22 mouse cellular contexts compared by ENCODE assay signal in the genomic region with DNA sequence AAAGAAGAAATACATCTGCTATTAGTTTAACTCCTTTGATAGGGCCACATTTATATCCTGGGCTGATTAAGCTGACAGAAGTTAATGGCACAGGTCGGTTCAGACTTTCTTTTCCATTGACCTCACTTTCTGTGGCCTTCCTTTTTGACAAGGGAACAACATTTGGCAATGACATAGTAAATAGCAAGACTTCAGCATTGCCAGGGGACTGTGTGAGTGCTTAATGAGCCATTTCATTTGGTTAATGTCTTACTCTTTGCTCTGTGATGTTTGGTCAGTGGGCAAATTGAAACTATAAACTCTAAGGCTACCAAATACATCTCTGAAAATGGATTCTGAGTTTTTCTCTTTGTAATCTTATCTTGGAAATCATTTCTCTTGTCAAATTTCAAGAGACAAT.
"Had no signal": no experiment of that assay in that cellular context is flagged by ENCODE, and none has a peak within 500 bp of the region (broad histone marks: within the 10 kb centered on the region; RNA-seq: fewer than 3 reads in every experiment).

No protein-coding gene starts in this region.

- DNase-seq: layer of hippocampus, postnatal 36 days; left cerebral cortex, postnatal 4 days; liver, postnatal 0 days; lung, embryonic 14.5 days; retina, postnatal 1 day; right cerebral cortex, postnatal 4 days; thymus, postnatal 25 days had no signal

- H3K27me3 ChIP-seq: limb, embryonic 12.5 days; limb, embryonic 15.5 days; midbrain, embryonic 12.5 days; midbrain, embryonic 15.5 days; neural tube, embryonic 12.5 days; stomach, embryonic 15.5 days had no signal

- H3K36me3 ChIP-seq: limb, embryonic 12.5 days; limb, embryonic 15.5 days; midbrain, embryonic 12.5 days; midbrain, embryonic 15.5 days; neural tube, embryonic 12.5 days; stomach, embryonic 15.5 days had no signal

- H3K4me2 ChIP-seq: hindbrain, embryonic 14.5 days; limb, embryonic 12.5 days; limb, embryonic 15.5 days; liver, embryonic 11.5 days; lung, embryonic 14.5 days; midbrain, embryonic 12.5 days; midbrain, embryonic 15.5 days; neural tube, embryonic 12.5 days; stomach, embryonic 15.5 days had no signal

- ATAC-seq: hindbrain, postnatal 0 days; inflammation-experienced regulatory T-cells, adult 6 months; intestine, embryonic 16.5 days; liver, postnatal 0 days; lung, postnatal 0 days; midbrain, embryonic 15.5 days had no signal

- H3K9me3 ChIP-seq: limb, embryonic 12.5 days; limb, embryonic 15.5 days; midbrain, embryonic 12.5 days; midbrain, embryonic 15.5 days; neural tube, embryonic 12.5 days; stomach, embryonic 15.5 days had no signal

- H3K9ac ChIP-seq: hindbrain, embryonic 14.5 days; limb, embryonic 12.5 days; limb, embryonic 15.5 days; liver, embryonic 14.5 days; liver, postnatal 0 days; lung, embryonic 14.5 days; midbrain, embryonic 12.5 days; midbrain, embryonic 15.5 days; neural tube, embryonic 12.5 days; stomach, embryonic 15.5 days had no signal

- H3K4me3 ChIP-seq: left cerebral cortex, adult 2 months; limb, embryonic 12.5 days; limb, embryonic 15.5 days; midbrain, embryonic 12.5 days; midbrain, embryonic 15.5 days; neural tube, embryonic 12.5 days; stomach, embryonic 15.5 days had no signal

- H3K27ac ChIP-seq: hindbrain, embryonic 14.5 days; hindbrain, postnatal 0 days; left cerebral cortex, adult 2 months; limb, embryonic 12.5 days; limb, embryonic 15.5 days; liver, embryonic 14.5 days; macrophage; midbrain, embryonic 12.5 days; midbrain, embryonic 15.5 days; neural tube, embryonic 12.5 days; stomach, embryonic 15.5 days had no signal

- H3K4me1 ChIP-seq: limb, embryonic 12.5 days; limb, embryonic 15.5 days; midbrain, embryonic 12.5 days; midbrain, embryonic 15.5 days; neural tube, embryonic 12.5 days; stomach, embryonic 15.5 days had no signal
